Mouse (Mus musculus) stomach, embryonic 15.5 days (tissue): Measurements from ENCODE around the gene Dnajc16. TPM values are rescaled to one million over a fixed set of nuclear protein-coding genes. Genes with fewer than 3 reads are reported as not detected.

ENCODE experiments used
- ATAC-seq: fragments of 200-750 bp; cut with Nextera tagmentation; 2 replicates; pipeline ENCODE4 v1.8.0; 2017; ENCODE audit warnings: low read depth, moderate number of reproducible peaks, moderate TSS enrichment; ENCODE audit not compliant: insufficient read depth, low FRiP score
- H3K27ac ChIP-seq: fragments of 300-500 bp; sonication (generic); 2 replicates; pipeline ENCODE4 v1.5.1; 2015; ENCODE audit warnings: mild to moderate bottlenecking, inconsistent platforms
- H3K27me3 ChIP-seq: fragments of 300-500 bp; sonication (generic); replicated peaks from 2 replicates; pipeline ENCODE4 v1.6.1; 2015; ENCODE audit warnings: inconsistent platforms
- H3K36me3 ChIP-seq: fragments of 300-500 bp; sonication (generic); 2 replicates; pipeline ENCODE4 v1.6.1; 2015; ENCODE audit warnings: inconsistent platforms
- H3K4me1 ChIP-seq: fragments of 300-500 bp; sonication (generic); 2 replicates; pipeline ENCODE4 v1.6.1; 2015; ENCODE audit warnings: inconsistent platforms
- H3K4me2 ChIP-seq: fragments of 300-500 bp; sonication (generic); 2 replicates; pipeline ENCODE4 v1.6.1; 2015; ENCODE audit warnings: mild to moderate bottlenecking, inconsistent platforms
- H3K4me3 ChIP-seq: fragments of 300-500 bp; sonication (generic); replicated peaks from 2 replicates; pipeline ENCODE4 v1.5.1; 2015; ENCODE audit warnings: inconsistent platforms
- H3K9ac ChIP-seq: fragments of 300-500 bp; sonication (generic); 2 replicates; pipeline ENCODE4 v1.6.1; 2015; ENCODE audit warnings: inconsistent platforms
- H3K9me3 ChIP-seq: fragments of 300-500 bp; sonication (generic); 2 replicates; pipeline ENCODE4 v1.6.1; 2016; ENCODE audit warnings: inconsistent platforms
- WGBS: fragments of 180-500 bp; shearing (Covaris S2); methylation state at CpG from one replicate; pipeline ENCODE4 v1.1.7; 2015; 5-methylcytosine and 5-hydroxymethylcytosine counted together
- polyA plus RNA-seq: library from polyadenylated mRNA; unstranded; fragments of >200 nt; fragmentation: Nextera tagmentation; extraction: Ambion mirVana; gene quantifications from 2 replicates; pipeline ENCODE4 v1.2.1, GENCODE M21; 2015

Gene Dnajc16
- polyA plus RNA-seq, 1 experiment from 2014 or later, result 3.9 TPM

DNA sequence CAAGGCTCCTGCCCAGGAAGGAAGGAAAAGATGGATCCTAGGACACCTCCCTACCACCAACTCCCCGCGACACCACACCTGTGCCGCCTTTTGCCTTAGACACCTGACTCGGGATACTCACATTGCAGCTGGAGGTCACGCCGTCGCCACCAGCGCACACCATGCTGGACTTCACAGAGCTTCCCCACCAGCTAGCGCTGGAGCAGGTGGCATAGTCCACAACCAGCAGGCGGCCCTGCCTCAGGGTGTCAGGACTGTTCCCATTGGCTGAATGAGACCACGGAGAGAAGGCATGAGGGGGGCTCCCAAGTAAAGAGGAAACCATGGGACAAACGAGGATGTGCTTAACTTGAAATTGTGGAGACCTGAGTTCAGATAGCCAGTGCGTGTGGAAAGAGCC is 28.1 kb upstream of the Dnajc16 start:
- Histone ChIP-seq H3K9me3 (no peaks in the 10 kb centered on the region), H3K4me1 (0 out of 2 replicates have a peak, but pooled peaks cover 6% of the 10 kb centered on the region), H3K27me3 (no peaks in the 10 kb centered on the region), H3K4me2 (no peak overlapping the region), H3K36me3 (no peaks in the 10 kb centered on the region; the same call in 1 of the 2 replicates), H3K4me3 (no peak overlapping the region), H3K9ac (no peak overlapping the region), H3K27ac (no peak overlapping the region)
- WGBS, result 85% methylated on average over 13 of the region's 13 CpGs
- no peak for ATAC-seq

GRCm38 (mm10) chr4:141817706-141818105 is 27.0 kb upstream of the Dnajc16 start:
- ATAC-seq, result no peak
- WGBS, result 77% methylated on average over 10 of the region's 10 CpGs
- no peak overlapping the region for H3K27ac ChIP-seq

GRCm38 (mm10) chr4:141816776-141817655 is 26.3 kb upstream of the Dnajc16 start:
- no peak overlapping the region for H3K4me2 ChIP-seq
- H3K9me3 ChIP-seq, result no peaks in the 10 kb centered on the region
- H3K36me3 ChIP-seq, result peaks cover 7% of the 10 kb centered on the region
- no peak overlapping the region for H3K27ac ChIP-seq
- 0 out of 2 replicates have a peak, but pooled peaks cover 6% of the 10 kb centered on the region for H3K4me1 ChIP-seq
- WGBS, result 68% methylated on average over 14 of the region's 14 CpGs
- no peaks in the 10 kb centered on the region for H3K27me3 ChIP-seq
- no peak for ATAC-seq
- no peak overlapping the region for H3K9ac ChIP-seq
- H3K4me3 ChIP-seq, result no peak overlapping the region

More at GRCm38 (mm10) chr4:141817706-141818105, 27.0 kb upstream of the Dnajc16 start:
- H3K4me3 ChIP-seq, result no peak overlapping the region
- H3K9me3 ChIP-seq, result no peaks in the 10 kb centered on the region
- no peaks in the 10 kb centered on the region for H3K27me3 ChIP-seq
- H3K36me3 ChIP-seq, result peaks cover under 1% of the 10 kb centered on the region; the same call in 1 of the 2 replicates
- H3K4me2 ChIP-seq, result no peak overlapping the region
- 0 out of 2 replicates have a peak, but pooled peaks cover 6% of the 10 kb centered on the region for H3K4me1 ChIP-seq
- no peak overlapping the region for H3K9ac ChIP-seq

DNA sequence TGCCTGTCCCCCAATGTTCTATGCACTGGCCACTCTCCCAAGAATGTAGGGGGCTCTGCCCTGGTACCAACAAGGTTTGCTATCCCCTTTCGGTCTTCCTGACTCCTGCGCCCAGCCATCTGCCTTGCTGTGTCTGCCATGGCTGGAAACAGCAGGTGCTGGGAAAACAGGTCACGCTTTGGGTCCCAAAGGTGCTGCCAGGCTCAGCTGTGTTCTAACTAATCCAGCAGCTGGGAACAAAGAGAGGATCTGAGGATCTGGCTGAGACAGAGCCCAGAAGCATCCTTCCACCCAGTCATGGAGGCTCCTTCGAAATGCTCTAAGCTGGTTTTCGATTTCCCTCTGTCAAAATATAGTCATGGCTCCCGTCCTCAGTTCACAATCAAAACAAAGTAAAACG is 25.5 kb upstream of the Dnajc16 start:
- H3K36me3 ChIP-seq, result peaks cover 15% of the 10 kb centered on the region
- H3K27ac ChIP-seq, result no peak overlapping the region
- no peaks in the 10 kb centered on the region for H3K27me3 ChIP-seq
- no peak overlapping the region for H3K4me3 ChIP-seq
- no peak overlapping the region for H3K9ac ChIP-seq
- WGBS, result 89% methylated on average over 7 of the region's 7 CpGs
- H3K4me2 ChIP-seq, result no peak overlapping the region
- 0 out of 2 replicates have a peak, but pooled peaks cover 6% of the 10 kb centered on the region for H3K4me1 ChIP-seq
- no peaks in the 10 kb centered on the region for H3K9me3 ChIP-seq
- no peak for ATAC-seq

DNA sequence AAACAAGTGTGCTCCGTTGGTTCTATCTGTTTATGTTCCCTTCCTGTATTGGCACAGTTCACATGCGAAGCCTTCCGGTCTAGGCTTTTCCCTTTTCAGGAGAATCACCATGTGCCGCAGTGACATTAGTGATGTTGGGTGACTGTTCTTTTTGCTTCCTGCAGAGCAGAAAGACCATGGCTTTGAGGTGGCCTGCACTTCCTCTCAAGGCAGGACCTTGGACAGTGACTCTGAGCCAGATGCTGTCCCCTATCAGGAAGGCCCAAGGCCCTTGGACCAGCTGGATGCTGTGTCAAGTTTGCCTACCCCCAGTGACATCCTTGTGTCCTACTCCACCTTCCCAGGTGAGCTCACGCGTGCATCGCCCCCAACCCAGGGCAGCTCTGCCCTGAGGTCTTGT is 20.6 kb upstream of the Dnajc16 start:
- 96% methylated on average over 7 of the region's 7 CpGs for WGBS
- H3K36me3 ChIP-seq, result peaks cover 39% of the 10 kb centered on the region
- H3K27me3 ChIP-seq, result no peaks in the 10 kb centered on the region
- H3K9me3 ChIP-seq, result no peaks in the 10 kb centered on the region
- H3K4me2 ChIP-seq, result no peak overlapping the region
- no peak overlapping the region for H3K9ac ChIP-seq
- no peak for ATAC-seq
- no peak overlapping the region for H3K4me3 ChIP-seq
- no peak overlapping the region for H3K27ac ChIP-seq
- no peaks in the 10 kb centered on the region for H3K4me1 ChIP-seq

DNA sequence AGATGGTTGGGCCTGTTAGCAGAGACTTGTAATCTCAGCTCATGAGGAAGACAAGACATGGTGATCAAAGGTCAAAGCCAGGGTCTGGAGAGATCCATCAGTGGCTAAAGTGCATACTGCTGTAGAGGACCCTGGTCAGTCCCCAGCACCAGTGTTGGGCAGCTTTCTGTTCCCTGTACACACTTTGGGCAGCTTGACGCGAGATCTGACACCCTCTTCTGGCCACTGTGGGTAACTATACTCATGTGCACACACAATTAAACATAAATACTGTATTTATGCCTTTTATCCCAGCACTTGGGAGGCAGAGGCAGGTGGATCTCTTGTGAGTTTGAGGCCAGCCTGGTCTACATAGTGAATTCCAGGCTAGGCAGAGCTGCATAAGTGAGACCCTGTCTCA is 20.2 kb upstream of the Dnajc16 start:
- Histone ChIP-seq H3K9me3 (no peaks in the 10 kb centered on the region), H3K9ac (no peak overlapping the region), H3K4me3 (no peak overlapping the region), H3K4me1 (no peaks in the 10 kb centered on the region), H3K27me3 (no peaks in the 10 kb centered on the region), H3K27ac (no peak overlapping the region), H3K4me2 (no peak overlapping the region), H3K36me3 (peaks cover 41% of the 10 kb centered on the region)
- WGBS, result 98% methylated on average over 2 of the region's 2 CpGs
- ATAC-seq, result no peak

GRCm38 (mm10) chr4:141809850-141810464 is 19.2 kb upstream of the Dnajc16 start:
- no peak for ATAC-seq
- no peaks in the 10 kb centered on the region for H3K4me1 ChIP-seq
- H3K27ac ChIP-seq, result no peak overlapping the region
- no peak overlapping the region for H3K9ac ChIP-seq
- H3K4me3 ChIP-seq, result no peak overlapping the region
- WGBS, result 79% methylated on average over 8 of the region's 8 CpGs
- no peak overlapping the region for H3K4me2 ChIP-seq
- no peaks in the 10 kb centered on the region for H3K9me3 ChIP-seq
- no peaks in the 10 kb centered on the region for H3K27me3 ChIP-seq
- H3K36me3 ChIP-seq, result peaks cover 51% of the 10 kb centered on the region

GRCm38 (mm10) chr4:141805886-141806285 is 15.2 kb upstream of the Dnajc16 start:
- H3K4me1 ChIP-seq, result no peaks in the 10 kb centered on the region
- H3K4me3 ChIP-seq, result no peak overlapping the region
- H3K27ac ChIP-seq, result no peak overlapping the region
- no peak overlapping the region for H3K4me2 ChIP-seq
- WGBS, result 92% methylated on average over 8 of the region's 8 CpGs
- ATAC-seq, result no peak
- no peaks in the 10 kb centered on the region for H3K27me3 ChIP-seq
- no peak overlapping the region for H3K9ac ChIP-seq
- H3K36me3 ChIP-seq, result peaks cover 45% of the 10 kb centered on the region
- no peaks in the 10 kb centered on the region for H3K9me3 ChIP-seq

DNA sequence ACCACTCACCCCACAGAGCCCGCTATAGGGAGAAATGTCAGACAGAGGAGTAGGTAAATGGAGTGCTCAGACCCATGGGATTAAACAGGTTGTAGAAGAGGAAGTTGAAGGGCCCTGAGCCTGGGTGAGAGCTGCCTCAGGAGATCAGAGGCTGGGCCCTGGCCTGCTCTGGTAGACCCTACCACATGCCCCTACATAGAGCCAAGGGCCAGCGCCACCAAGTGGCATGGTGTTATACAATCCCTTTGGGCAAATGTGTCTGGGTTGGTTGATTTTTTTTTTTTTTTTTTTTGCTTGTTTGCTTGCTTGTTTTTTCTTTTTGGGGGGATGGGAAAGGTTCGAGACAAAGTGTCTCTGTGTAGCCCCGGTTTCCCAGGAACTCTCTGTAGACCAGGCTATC is 13.4 kb upstream of the Dnajc16 start:
- WGBS, result 87% methylated on average over 4 of the region's 4 CpGs
- no peak for ATAC-seq
- Histone ChIP-seq H3K4me2 (no peak overlapping the region), H3K4me3 (no peak overlapping the region), H3K4me1 (no peaks in the 10 kb centered on the region), H3K27me3 (no peaks in the 10 kb centered on the region), H3K36me3 (peaks cover 36% of the 10 kb centered on the region), H3K9ac (no peak overlapping the region), H3K9me3 (no peaks in the 10 kb centered on the region), H3K27ac (no peak overlapping the region)

- H3K4me3 ChIP-seq, result no peak overlapping the region
- no peak overlapping the region for H3K4me2 ChIP-seq
- H3K27ac ChIP-seq, result no peak overlapping the region
- no peak overlapping the region for H3K9ac ChIP-seq
- H3K27me3 ChIP-seq, result no peaks in the 10 kb centered on the region
- H3K4me1 ChIP-seq, result peaks cover 14% of the 10 kb centered on the region; the same call in 1 of the 2 replicates
- H3K9me3 ChIP-seq, result no peaks in the 10 kb centered on the region
- WGBS, result 94% methylated on average over 5 of the region's 5 CpGs
- no peak for ATAC-seq
- peaks cover 12% of the 10 kb centered on the region; the same call in 1 of the 2 replicates for H3K36me3 ChIP-seq
Observed at GRCm38 (mm10) chr4:141797545-141797944, 6.8 kb upstream of the Dnajc16 start.

DNA sequence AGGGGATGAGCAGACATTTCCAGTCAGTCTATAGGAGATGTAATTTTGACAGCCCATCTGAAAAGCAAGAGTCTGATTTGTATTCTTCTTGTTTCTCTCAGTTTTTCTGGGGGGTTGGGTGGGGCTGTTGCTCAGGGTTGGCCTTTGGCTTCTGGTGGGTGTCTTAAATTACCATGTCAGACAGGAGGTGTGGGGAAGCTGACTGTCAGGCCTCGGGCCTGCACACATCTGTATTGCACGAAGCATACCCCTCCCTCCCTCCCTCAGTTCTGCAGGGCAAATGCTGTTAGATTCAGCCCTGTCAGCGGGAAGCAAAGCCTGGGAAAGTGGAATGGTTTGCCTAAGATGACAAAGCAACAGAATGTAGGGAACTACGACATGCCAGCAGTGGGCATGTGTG is 6.2 kb upstream of the Dnajc16 start:
- WGBS, result 84% methylated on average over 4 of the region's 4 CpGs
- Histone ChIP-seq H3K9ac (no peak overlapping the region), H3K27me3 (no peaks in the 10 kb centered on the region), H3K4me3 (no peak overlapping the region), H3K27ac (no peak overlapping the region), H3K4me2 (no peak overlapping the region), H3K9me3 (no peaks in the 10 kb centered on the region), H3K36me3 (peaks cover 12% of the 10 kb centered on the region; the same call in 1 of the 2 replicates), H3K4me1 (peaks cover 15% of the 10 kb centered on the region; the same call in 1 of the 2 replicates)
- ATAC-seq, result no peak

DNA sequence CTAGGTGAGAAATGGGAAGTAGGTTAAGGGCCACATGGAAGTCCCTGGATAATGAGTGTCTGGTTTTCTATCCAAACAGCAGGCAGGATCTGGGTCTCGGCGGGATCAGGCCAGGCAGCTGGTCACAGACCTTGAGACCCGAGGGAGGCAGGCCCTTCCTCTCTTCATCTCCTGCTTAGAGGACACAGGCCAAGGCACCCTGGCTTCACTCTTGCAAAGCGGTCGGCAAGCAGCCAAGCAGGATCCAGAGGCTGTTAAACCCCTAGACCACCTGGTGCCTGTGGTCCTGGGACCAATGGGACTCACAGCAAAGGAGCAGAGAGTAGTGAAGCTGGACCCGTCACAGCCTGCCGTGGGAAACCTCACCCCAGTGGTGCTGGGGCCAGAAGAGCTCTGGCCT is 5.6 kb upstream of the Dnajc16 start:
- Histone ChIP-seq H3K9ac (no peak overlapping the region), H3K4me1 (peaks cover 15% of the 10 kb centered on the region; the same call in 1 of the 2 replicates)

More for the DNA sequence above, 5.6 kb upstream of the Dnajc16 start:
- WGBS, result 80% methylated on average over 7 of the region's 7 CpGs
- Histone ChIP-seq H3K4me2 (no peak overlapping the region), H3K27ac (no peak overlapping the region), H3K4me3 (no peak overlapping the region), H3K36me3 (peaks cover 12% of the 10 kb centered on the region; the same call in 1 of the 2 replicates), H3K9me3 (no peaks in the 10 kb centered on the region), H3K27me3 (no peaks in the 10 kb centered on the region)
- no peak for ATAC-seq
